Mouse (Mus musculus) liver, embryonic 14.5 days (tissue): ENCODE data around the gene Sptssa. TPM values are rescaled to one million over a fixed set of nuclear protein-coding genes. Genes with fewer than 3 reads are reported as not detected.
"Not testable (repeated sequence)": the region's sequence is repeated elsewhere in the genome, so short reads cannot be mapped to it uniquely, and the experiment has no call there.

ENCODE experiments used
- ATAC-seq: fragments of 200-750 bp; cut with Nextera tagmentation; 2 replicates; pipeline ENCODE4 v1.8.0; 2017; ENCODE audit warnings: moderate number of reproducible peaks, mild to moderate bottlenecking, moderate library complexity; ENCODE audit not compliant: insufficient read depth
- DNase-seq, 3 experiments: peaks; one replicate each; pipeline ENCODE4 v3.0.0-alpha.2; 2012 to 2013; ENCODE audit warnings: low read depth in 3 of 3, low spot score in 3 of 3
- H3K27ac ChIP-seq: fragments of 300-500 bp; sonication (generic); 2 replicates; pipeline ENCODE4 v1.5.1; 2014; ENCODE audit warnings: moderate library complexity, mild to moderate bottlenecking, control low read depth, inconsistent platforms
- H3K27me3 ChIP-seq: fragments of 300-500 bp; sonication (generic); 2 replicates; pipeline ENCODE4 v1.6.1; 2014; ENCODE audit warnings: mild to moderate bottlenecking, low read length, moderate library complexity; ENCODE audit not compliant: control insufficient read depth, insufficient read depth
- H3K36me3 ChIP-seq: fragments of 300-500 bp; sonication (generic); replicated peaks from 2 replicates; pipeline ENCODE4 v1.6.1; 2014; ENCODE audit warnings: low read depth; ENCODE audit not compliant: control insufficient read depth, insufficient read depth
- H3K4me1 ChIP-seq, 2 experiments: fragments of 200-500 bp in 1 of 2; fragments of 300-500 bp in 1 of 2; sonication (generic) in 1 of 2; replicated peaks; 2 replicates each; pipeline ENCODE4 v1.6.1; 2012 to 2014; ENCODE audit warnings: antibody characterized with exemption in 1 of 2, inconsistent platforms in 1 of 2, low read length in 1 of 2; ENCODE audit not compliant: control insufficient read depth in 2 of 2, insufficient read depth in 2 of 2
- H3K4me2 ChIP-seq: fragments of 300-500 bp; sonication (generic); 2 replicates; pipeline ENCODE4 v1.6.1; 2014; ENCODE audit warnings: low read depth, mild to moderate bottlenecking, control low read depth, moderate library complexity
- H3K4me3 ChIP-seq, 2 experiments: fragments of 200-500 bp in 1 of 2; fragments of 300-500 bp in 1 of 2; sonication (generic) in 1 of 2; 2 replicates each; pipeline ENCODE4 v1.5.1; 2012 to 2014; ENCODE audit warnings: low read depth in 2 of 2, low read length in 2 of 2, mild to moderate bottlenecking in 2 of 2, control low read depth in 1 of 2, inconsistent platforms in 1 of 2, moderate library complexity in 1 of 2; ENCODE audit not compliant: insufficient read depth in 1 of 2
- H3K9ac ChIP-seq: fragments of 300-500 bp; sonication (generic); replicated peaks from 2 replicates; pipeline ENCODE4 v1.6.1; 2014; ENCODE audit warnings: mild to moderate bottlenecking, control low read depth, moderate library complexity
- H3K9me3 ChIP-seq: fragments of 300-500 bp; sonication (generic); 2 replicates; pipeline ENCODE4 v1.6.1; 2016; ENCODE audit warnings: low read length, mixed read lengths; ENCODE audit not compliant: control insufficient read depth
- CTCF ChIP-seq: IDR thresholded peaks from 2 replicates; pipeline ENCODE4 v1.5.1; 2016; ENCODE audit warnings: antibody characterized with exemption, low read depth, control low read depth
- EP300 ChIP-seq: IDR thresholded peaks from 2 replicates; pipeline ENCODE4 v1.6.1; 2016; ENCODE audit warnings: antibody characterized with exemption, low read depth
- WGBS: fragments of 180-500 bp; shearing (Covaris S2); extraction: QIAGEN DNeasy Blood & Tissue Kit; methylation state at CpG from one replicate; pipeline ENCODE4 v1.1.7; 2014; ENCODE audit not compliant: insufficient replicate concordance; 5-methylcytosine and 5-hydroxymethylcytosine counted together
- polyA plus RNA-seq, 2 experiments: library from polyadenylated mRNA; depleted of rRNA in 1 of 2; stranded (reverse) in 1 of 2; unstranded in 1 of 2; fragments of >200 nt; fragmentation: Nextera tagmentation in 1 of 2; extraction: Ambion mirVana in 1 of 2; gene quantifications; 2 replicates each; pipeline versions ENCODE4 v1.2.1 to v1.2.3; 2012 to 2014

Sptssa gene
- polyA plus RNA-seq, 2 experiments: 32.1 to 65.2 TPM

- Histone ChIP-seq H3K4me3 (no peak overlapping the region), H3K9me3 (no peaks in the 10 kb centered on the region), H3K4me2 (no peak overlapping the region), H3K9ac (no peak overlapping the region), H3K36me3 (no peaks in the 10 kb centered on the region), H3K27ac (no peak overlapping the region), H3K27me3 (no peaks in the 10 kb centered on the region), H3K4me1 (no peaks in the 10 kb centered on the region)
- no peak for ATAC-seq
- WGBS: 74% methylated on average over 6 of the region's 6 CpGs
- DNase-seq: no peak
- TF ChIP-seq CTCF (no peak), EP300 (no peak)
Observed at GRCm38 (mm10) chr12:54665526-54665925, 9.2 kb upstream of the Sptssa start.

GRCm38 (mm10) chr12:54661470-54661869 is 5.1 kb upstream of the Sptssa start:
- 56% methylated on average over 5 of the region's 5 CpGs for WGBS
- not testable (repeated sequence) for H3K4me1 ChIP-seq, H3K4me3 ChIP-seq, H3K9ac ChIP-seq, H3K27me3 ChIP-seq, H3K4me2 ChIP-seq, DNase-seq, H3K27ac ChIP-seq, ATAC-seq, H3K9me3 ChIP-seq, H3K36me3 ChIP-seq

- 67% methylated on average over 3 of the region's 3 CpGs for WGBS
- ATAC-seq (no peak), DNase-seq (no peak)
- Histone ChIP-seq H3K4me2 (no peak overlapping the region), H3K9ac (no peak overlapping the region), H3K36me3 (no peaks in the 10 kb centered on the region), H3K4me1 (peaks cover 0 to 10% of the 10 kb centered on the region in 2 experiments), H3K4me3 (no peak overlapping the region), H3K9me3 (no peaks in the 10 kb centered on the region), H3K27ac (no peak overlapping the region), H3K27me3 (no peaks in the 10 kb centered on the region)
- no peak for TF ChIP-seq EP300
- TF ChIP-seq CTCF: no peak
Observed at GRCm38 (mm10) chr12:54659901-54660300, 3.5 kb upstream of the Sptssa start.

GRCm38 (mm10) chr12:54658425-54659092 is 2.2 kb upstream of the Sptssa start:
- TF ChIP-seq EP300 (no peak), CTCF (no peak)
- Histone ChIP-seq H3K27me3 (no peaks in the 10 kb centered on the region), H3K4me2 (no peak overlapping the region), H3K4me1 (peaks cover 3 to 21% of the 10 kb centered on the region in 2 experiments), H3K4me3 (no peak overlapping the region), H3K9ac (no peak overlapping the region; the same call in 1 of the 2 replicates), H3K36me3 (no peaks in the 10 kb centered on the region), H3K9me3 (no peaks in the 10 kb centered on the region), H3K27ac (no peak overlapping the region)
- ATAC-seq: no peak
- no peak for DNase-seq
- 33% methylated on average over 7 of the region's 7 CpGs for WGBS

GRCm38 (mm10) chr12:54657951-54658350 is 1.6 kb upstream of the Sptssa start:
- ATAC-seq (no peak), DNase-seq (no peak)
- no peaks in the 10 kb centered on the region for H3K27me3 ChIP-seq
- H3K36me3 ChIP-seq: no peaks in the 10 kb centered on the region
- H3K4me1 ChIP-seq: peaks cover 3 to 23% of the 10 kb centered on the region in 2 experiments
- H3K4me2 ChIP-seq: no peak overlapping the region
- TF ChIP-seq EP300: no peak
- TF ChIP-seq CTCF: no peak
- no peak overlapping the region for H3K27ac ChIP-seq
- H3K4me3 ChIP-seq: no peak overlapping the region
- H3K9me3 ChIP-seq: no peaks in the 10 kb centered on the region
- 75% methylated on average over 5 of the region's 5 CpGs for WGBS
- H3K9ac ChIP-seq: no peak overlapping the region; the same call in 1 of the 2 replicates
